Mouse (Mus musculus): ENCODE results near the gene Zfp111.

Gene Zfp111

DNA sequence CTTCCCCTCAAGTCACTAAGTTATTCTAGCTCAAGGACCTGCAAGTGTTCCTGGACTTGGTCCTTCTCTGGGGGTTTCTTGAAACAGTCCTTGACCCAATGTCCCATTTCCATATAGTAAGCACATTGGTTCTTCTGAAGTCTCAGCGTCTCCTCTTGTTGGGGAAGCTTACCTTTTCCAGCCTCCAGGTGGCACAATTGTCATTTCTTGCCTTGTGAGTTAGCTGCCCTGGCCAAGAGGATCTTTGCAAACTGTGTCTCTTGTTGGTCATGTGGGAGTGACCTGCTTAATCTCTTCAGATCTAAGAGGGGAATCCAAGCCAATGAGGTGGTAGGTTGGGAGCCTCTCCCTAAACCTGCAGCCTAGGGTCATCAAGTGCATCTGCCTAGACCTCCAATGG lies 58.0 kb downstream of the Zfp111 start:
- peak in 1 of 2 experiments; percentile 27 for DNase-seq (ENCODE audit: inconsistent age in 2 of 2, low spot score in 1 of 2)

Measured in adrenal gland, adult (tissue).